Mouse (Mus musculus): ENCODE measurements around the gene Larp4b. TPM values are rescaled to one million over a fixed set of nuclear protein-coding genes. Genes with fewer than 3 reads are reported as not detected.

Gene Larp4b
- 100 to 1,000 TPM; 112 to 118 TPM for total RNA-seq (2023)

DNA sequence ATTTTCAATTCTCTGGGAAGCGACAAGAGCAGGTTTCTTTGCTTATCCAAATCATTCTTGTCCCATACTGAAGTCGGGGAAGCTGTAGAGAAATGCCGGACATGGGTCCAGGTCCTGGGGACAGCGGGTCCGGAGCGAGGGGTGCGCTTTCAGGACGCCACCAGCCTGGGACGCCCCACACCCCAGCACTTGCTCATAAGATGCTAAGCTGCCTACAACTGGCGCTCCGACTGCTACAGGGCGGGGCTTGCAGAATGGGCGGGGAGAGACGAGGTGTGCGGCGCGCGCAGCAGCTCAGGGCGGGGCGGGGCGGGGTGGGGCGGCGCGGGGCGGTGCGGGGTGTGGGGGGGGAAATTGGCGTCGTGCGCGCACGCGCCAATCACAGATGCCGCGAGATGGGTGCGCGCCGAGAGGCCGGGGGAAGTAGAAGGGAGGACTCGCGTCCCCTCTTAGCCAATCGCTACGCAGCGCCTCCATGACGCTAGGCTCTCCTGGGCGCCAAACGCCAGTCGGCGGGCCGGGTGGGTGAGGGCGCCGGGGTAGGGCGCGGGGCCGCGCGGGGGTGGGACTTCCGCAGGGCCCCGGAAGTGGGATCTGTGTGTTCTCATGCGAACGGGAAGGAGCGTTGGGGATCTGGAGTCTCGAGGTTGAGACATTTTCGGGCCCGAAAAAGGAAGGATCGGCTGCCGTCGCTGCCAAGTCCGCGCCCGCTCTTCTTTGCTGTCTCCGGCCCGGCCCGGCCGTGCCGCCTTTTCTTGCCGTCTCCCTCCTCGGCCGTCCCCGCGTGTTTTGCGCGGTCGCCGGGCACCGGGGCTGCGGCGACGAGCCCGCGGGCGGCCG is at the start of gene Larp4b:
Gene Larp4b, plus strand, starts transcription at position 566 of the 840 bp plus-strand sequence.

Other genes with a start within 250 kb of the Larp4b start
- 10 to 100 TPM; 46.7 to 48.9 TPM for gene Wdr37, start 222.0 kb upstream of the Larp4b start, total RNA-seq (2023)
- 10 to 100 TPM; 13.2 to 13.9 TPM for gene Idi1, start 208.4 kb upstream of the Larp4b start, total RNA-seq (2023)
- gene Gm9745, start 145.7 kb upstream of the Larp4b start, total RNA-seq (2023) = not detected
- not detected for gene Idi2, start 141.0 kb upstream of the Larp4b start, total RNA-seq (2023)
- gene Gtpbp4, start 97.8 kb upstream of the Larp4b start, total RNA-seq (2023) = 10 to 100 TPM; 23.6 to 25.0 TPM
- gene Dip2c, start 182.6 kb downstream of the Larp4b start, total RNA-seq (2023) = under 1 TPM; 0.64 to 0.88 TPM

All from neutrophil, adult 83 days (primary cell).